9 mouse cellular contexts compared by ENCODE assay signal in the genomic region with DNA sequence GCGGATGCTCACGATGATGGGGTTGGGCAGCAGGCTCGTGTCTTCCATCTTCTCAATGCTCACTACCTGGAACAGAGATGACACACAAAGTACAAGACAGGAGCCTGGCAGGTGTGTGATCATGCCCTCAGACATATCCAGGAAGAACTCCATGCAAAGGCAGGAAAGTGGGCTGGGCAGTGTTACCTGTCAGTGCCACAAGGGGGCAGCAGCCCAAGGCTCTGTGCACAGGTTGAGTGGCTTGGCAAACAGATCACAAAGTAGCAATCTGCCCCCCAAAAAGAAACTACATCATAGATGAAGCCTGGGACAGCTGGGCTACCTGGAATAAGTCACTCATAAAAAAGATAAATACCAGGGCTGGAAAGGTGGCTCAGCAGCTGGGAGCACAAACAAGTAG. TPM values are rescaled to one million over a fixed set of nuclear protein-coding genes. Genes with fewer than 3 reads are reported as not detected.
DNase-seq lines count a peak whose midpoint lies in the region; ATAC-seq lines count a peak whose summit lies in the region.
"Had no signal": no experiment of that assay in that cellular context is flagged by ENCODE, and none has a peak within 500 bp of the region (broad histone marks: within the 10 kb centered on the region; RNA-seq: fewer than 3 reads in every experiment).

No protein-coding gene starts in this region.

- no peaks in the 10 kb centered on the region for H3K4me1 ChIP-seq in kidney, embryonic 15.5 days
- no peaks in the 10 kb centered on the region for H3K4me1 ChIP-seq in kidney, embryonic 14.5 days (ENCODE audit: control insufficient read depth, insufficient read depth, low read length)
- H3K4me1 ChIP-seq in liver, embryonic 11.5 days (replicated peaks; ENCODE audit: control insufficient read depth, insufficient read depth, low read length), result peaks cover 62% of the 10 kb centered on the region
- H3K4me1 ChIP-seq: neural tube, embryonic 12.5 days had no signal

- no peaks in the 10 kb centered on the region for H3K27me3 ChIP-seq in kidney, embryonic 15.5 days
- H3K27me3 ChIP-seq in kidney, embryonic 14.5 days (ENCODE audit: control insufficient read depth, insufficient read depth, low read length), result no peaks in the 10 kb centered on the region
- H3K27me3 ChIP-seq in liver, embryonic 11.5 days (replicated peaks; ENCODE audit: control insufficient read depth, insufficient read depth, low read length), result no peaks in the 10 kb centered on the region
- H3K27me3 ChIP-seq: neural tube, embryonic 12.5 days had no signal

- ATAC-seq in kidney, embryonic 15.5 days (replicated peaks; ENCODE audit: low FRiP score), result no peak
- peak; percentile 26; the same call in 1 of the 2 replicates for ATAC-seq in kidney, embryonic 14.5 days (ENCODE audit: low FRiP score, low TSS enrichment)
- ATAC-seq in liver, embryonic 11.5 days (replicated peaks; ENCODE audit: low FRiP score), result no peak

- H3K9me3 ChIP-seq in kidney, embryonic 15.5 days (replicated peaks), result no peaks in the 10 kb centered on the region
- no peaks in the 10 kb centered on the region for H3K9me3 ChIP-seq in kidney, embryonic 14.5 days (ENCODE audit: control insufficient read depth, low read length)
- H3K9me3 ChIP-seq in liver, embryonic 11.5 days (ENCODE audit: control insufficient read depth, low read length), result peaks cover under 1% of the 10 kb centered on the region; the same call in 1 of the 2 replicates

- no peak overlapping the region for H3K27ac ChIP-seq in kidney, embryonic 15.5 days
- H3K27ac ChIP-seq in kidney, embryonic 14.5 days (ENCODE audit: low read depth, low read length), result no peak overlapping the region
- H3K27ac ChIP-seq in liver, embryonic 11.5 days (ENCODE audit: low read depth, low read length), result no peak overlapping the region
- H3K27ac ChIP-seq: neural tube, embryonic 12.5 days had no signal

- WGBS in kidney, embryonic 15.5 days, result 63% methylated on average over 3 of the region's 3 CpGs
- 62% methylated on average over 3 of the region's 3 CpGs for WGBS in kidney, embryonic 14.5 days
- WGBS in liver, embryonic 11.5 days, result 62% methylated on average over 3 of the region's 3 CpGs

- peak; percentile 84 for DNase-seq in kidney, adult 18-20 months
- peak; percentile 80 for DNase-seq in embryo, embryonic 10 days (ENCODE audit: low spot score)
- peak; percentile 65 to 73 for DNase-seq in gastrocnemius, postnatal 4 days (ENCODE audit: low spot score in 2 of 2)
- DNase-seq in liver, embryonic 11.5 days (ENCODE audit: low spot score), result peak; percentile 79
- peak; percentile 41 to 55 for DNase-seq in natural killer cell, adult 2 months (ENCODE audit: low spot score in 2 of 2)
- peak; percentile 74 to 89 for DNase-seq in spleen, postnatal 4 days (ENCODE audit: low spot score in 2 of 2)

- H3K9ac ChIP-seq in kidney, embryonic 15.5 days, result no peak overlapping the region
- no peak overlapping the region for H3K9ac ChIP-seq in kidney, embryonic 14.5 days (ENCODE audit: low read depth, low read length)
- no peak overlapping the region for H3K9ac ChIP-seq in liver, embryonic 11.5 days (ENCODE audit: low read depth, low read length)
- H3K9ac ChIP-seq: neural tube, embryonic 12.5 days had no signal

- no peak overlapping the region for H3K4me2 ChIP-seq in kidney, embryonic 15.5 days
- no peak overlapping the region for H3K4me2 ChIP-seq in kidney, embryonic 14.5 days (replicated peaks; ENCODE audit: low read depth, low read length)
- no peak overlapping the region for H3K4me2 ChIP-seq in liver, embryonic 11.5 days
- H3K4me2 ChIP-seq: neural tube, embryonic 12.5 days had no signal

- H3K36me3 ChIP-seq in kidney, embryonic 15.5 days, result peaks cover 9% of the 10 kb centered on the region
- H3K36me3 ChIP-seq in kidney, embryonic 14.5 days (ENCODE audit: control insufficient read depth, insufficient read depth, low read length), result no peaks in the 10 kb centered on the region
- no peaks in the 10 kb centered on the region for H3K36me3 ChIP-seq in liver, embryonic 11.5 days (ENCODE audit: control insufficient read depth, insufficient read depth, low read length)

- H3K4me3 ChIP-seq in kidney, embryonic 15.5 days (replicated peaks), result no peak overlapping the region
- H3K4me3 ChIP-seq in kidney, embryonic 14.5 days (ENCODE audit: low read length), result no peak overlapping the region
- no peak overlapping the region for H3K4me3 ChIP-seq in liver, embryonic 11.5 days (ENCODE audit: low read depth, low read length)
- H3K4me3 ChIP-seq: neural tube, embryonic 12.5 days had no signal

RNA-seq across cellular contexts. Expression of gene Rpl31, which starts 24.5 kb away (rescaled TPM):
- polyA plus RNA-seq in kidney, embryonic 15.5 days (2015; fragmentation: Nextera tagmentation; extraction: Ambion mirVana), result 579 and 581 TPM in 2 replicates
- 1,000 to 10,000 TPM; 1,069 to 1,134 TPM for total RNA-seq in gastrocnemius, postnatal 4 days (2021)
- 756 and 1,061 TPM in 2 replicates for polyA plus RNA-seq in kidney, embryonic 14.5 days (2014; fragmentation: Nextera tagmentation; extraction: Ambion mirVana)
- polyA plus RNA-seq in liver, embryonic 11.5 days (2014; fragmentation: Nextera tagmentation; extraction: Ambion mirVana), result 694 and 768 TPM in 2 replicates
